In genomic region chr3:128186278-128186677, GRCm38 (mm10) we compare ENCODE assay signal across 11 mouse cellular contexts.
DNase-seq lines count a peak whose midpoint lies in the region; ATAC-seq lines count a peak whose summit lies in the region.
"Had no signal": no experiment of that assay in that cellular context is flagged by ENCODE, and none has a peak within 500 bp of the region (broad histone marks: within the 10 kb centered on the region; RNA-seq: fewer than 3 reads in every experiment).

No protein-coding gene starts in this region.

- H3K9ac ChIP-seq in forebrain, embryonic 14.5 days (ENCODE audit: low read length), result no peak overlapping the region
- H3K9ac ChIP-seq in forebrain, embryonic 11.5 days (ENCODE audit: low read length), result no peak overlapping the region
- H3K9ac ChIP-seq in midbrain, embryonic 15.5 days, result no peak overlapping the region
- H3K9ac ChIP-seq in midbrain, embryonic 13.5 days (replicated peaks), result no peak overlapping the region
- H3K9ac ChIP-seq: hindbrain, embryonic 15.5 days; stomach, embryonic 15.5 days had no signal

- no peak overlapping the region for H3K4me3 ChIP-seq in forebrain, embryonic 14.5 days (ENCODE audit: low read depth, low read length)
- no peak overlapping the region for H3K4me3 ChIP-seq in forebrain, embryonic 11.5 days (ENCODE audit: low read depth, low read length)
- no peak overlapping the region for H3K4me3 ChIP-seq in midbrain, embryonic 15.5 days
- H3K4me3 ChIP-seq in midbrain, embryonic 13.5 days (replicated peaks), result no peak overlapping the region
- H3K4me3 ChIP-seq: hindbrain, embryonic 15.5 days; megakaryocyte, embryonic 14.5 days; stomach, embryonic 15.5 days had no signal

- no peaks in the 10 kb centered on the region for H3K9me3 ChIP-seq in forebrain, embryonic 14.5 days (replicated peaks; ENCODE audit: control insufficient read depth, low read length)
- H3K9me3 ChIP-seq in forebrain, embryonic 11.5 days (ENCODE audit: control insufficient read depth, low read length), result no peaks in the 10 kb centered on the region
- no peaks in the 10 kb centered on the region for H3K9me3 ChIP-seq in midbrain, embryonic 15.5 days
- H3K9me3 ChIP-seq in midbrain, embryonic 13.5 days, result no peaks in the 10 kb centered on the region
- H3K9me3 ChIP-seq: hindbrain, embryonic 15.5 days; megakaryocyte, embryonic 14.5 days; stomach, embryonic 15.5 days had no signal

- no peak overlapping the region for H3K4me2 ChIP-seq in forebrain, embryonic 14.5 days (ENCODE audit: low read length)
- no peak overlapping the region for H3K4me2 ChIP-seq in forebrain, embryonic 11.5 days (ENCODE audit: low read depth, low read length, severe bottlenecking)
- H3K4me2 ChIP-seq in midbrain, embryonic 15.5 days, result no peak overlapping the region
- no peak overlapping the region for H3K4me2 ChIP-seq in midbrain, embryonic 13.5 days (replicated peaks)
- H3K4me2 ChIP-seq: hindbrain, embryonic 15.5 days; stomach, embryonic 15.5 days had no signal

- H3K4me1 ChIP-seq in forebrain, embryonic 14.5 days (ENCODE audit: control insufficient read depth, insufficient read depth, low read length), result no peaks in the 10 kb centered on the region
- no peaks in the 10 kb centered on the region for H3K4me1 ChIP-seq in forebrain, embryonic 11.5 days (replicated peaks; ENCODE audit: control insufficient read depth, insufficient read depth, low read length)
- H3K4me1 ChIP-seq in midbrain, embryonic 15.5 days, result no peaks in the 10 kb centered on the region
- no peaks in the 10 kb centered on the region for H3K4me1 ChIP-seq in midbrain, embryonic 13.5 days (replicated peaks)
- H3K4me1 ChIP-seq: hindbrain, embryonic 15.5 days; megakaryocyte, embryonic 14.5 days; stomach, embryonic 15.5 days had no signal

- ATAC-seq in forebrain, embryonic 14.5 days, result no peak
- no peak for ATAC-seq in forebrain, embryonic 11.5 days (replicated peaks; ENCODE audit: low FRiP score)
- peak; percentile 80; the same call in 1 of the 2 replicates for ATAC-seq in midbrain, embryonic 15.5 days (replicated peaks)
- ATAC-seq in midbrain, embryonic 13.5 days, result no peak

- WGBS in forebrain, embryonic 14.5 days, result 14% methylated on average over 4 of the region's 4 CpGs
- 22% methylated on average over 4 of the region's 4 CpGs for WGBS in forebrain, embryonic 11.5 days
- 17% methylated on average over 4 of the region's 4 CpGs for WGBS in midbrain, embryonic 15.5 days
- 17% methylated on average over 4 of the region's 4 CpGs for whole genome bisulfite sequencing in midbrain, embryonic 13.5 days

- peak; percentile 72 for DNase-seq in forebrain, embryonic 14.5 days (ENCODE audit: low spot score)
- DNase-seq in forebrain, embryonic 11.5 days (ENCODE audit: low spot score), result no peak
- DNase-seq in kidney, adult 8-10 months, result peak; percentile 32 to 35
- DNase-seq in yolk sac, embryonic 10.5 days (ENCODE audit: low spot score), result peak; percentile 63
- no peak for DNase-seq in right cerebral cortex, postnatal 10 days (ENCODE audit: low spot score in 2 of 2)
- no peak for DNase-seq in gastrocnemius, adult 18-20 months (ENCODE audit: low spot score)

- H3K27me3 ChIP-seq in forebrain, embryonic 14.5 days (replicated peaks; ENCODE audit: control insufficient read depth, insufficient read depth, low read length), result no peaks in the 10 kb centered on the region
- no peaks in the 10 kb centered on the region for H3K27me3 ChIP-seq in forebrain, embryonic 11.5 days (ENCODE audit: control insufficient read depth, insufficient read depth, low read length)
- H3K27me3 ChIP-seq in midbrain, embryonic 15.5 days (replicated peaks), result no peaks in the 10 kb centered on the region
- no peaks in the 10 kb centered on the region for H3K27me3 ChIP-seq in midbrain, embryonic 13.5 days
- H3K27me3 ChIP-seq: hindbrain, embryonic 15.5 days; megakaryocyte, embryonic 14.5 days; stomach, embryonic 15.5 days had no signal

- no peak overlapping the region for H3K27ac ChIP-seq in forebrain, embryonic 14.5 days (ENCODE audit: low read depth, low read length)
- no peak overlapping the region for H3K27ac ChIP-seq in forebrain, embryonic 11.5 days (ENCODE audit: low read depth, low read length)
- no peak overlapping the region for H3K27ac ChIP-seq in midbrain, embryonic 15.5 days
- no peak overlapping the region for H3K27ac ChIP-seq in midbrain, embryonic 13.5 days
- H3K27ac ChIP-seq: hindbrain, embryonic 15.5 days; stomach, embryonic 15.5 days had no signal

- no peaks in the 10 kb centered on the region for H3K36me3 ChIP-seq in forebrain, embryonic 14.5 days (ENCODE audit: control insufficient read depth, insufficient read depth, low read length)
- H3K36me3 ChIP-seq in forebrain, embryonic 11.5 days (ENCODE audit: control insufficient read depth, insufficient read depth, low read length), result no peaks in the 10 kb centered on the region
- no peaks in the 10 kb centered on the region for H3K36me3 ChIP-seq in midbrain, embryonic 15.5 days (replicated peaks)
- no peaks in the 10 kb centered on the region for H3K36me3 ChIP-seq in midbrain, embryonic 13.5 days
- H3K36me3 ChIP-seq: hindbrain, embryonic 15.5 days; stomach, embryonic 15.5 days had no signal

Comparison
In these comparisons a context has a peak if more than half of its experiments do, and no peak if none do; other contexts are left out.
1. DNase-seq: peak in forebrain, embryonic 14.5 days (single experiment), kidney, adult 8-10 months (2 of 2) and yolk sac, embryonic 10.5 days (single experiment); none in forebrain, embryonic 11.5 days (single experiment), right cerebral cortex, postnatal 10 days (0 of 2) and gastrocnemius, adult 18-20 months (single experiment).